In the genomic region with DNA sequence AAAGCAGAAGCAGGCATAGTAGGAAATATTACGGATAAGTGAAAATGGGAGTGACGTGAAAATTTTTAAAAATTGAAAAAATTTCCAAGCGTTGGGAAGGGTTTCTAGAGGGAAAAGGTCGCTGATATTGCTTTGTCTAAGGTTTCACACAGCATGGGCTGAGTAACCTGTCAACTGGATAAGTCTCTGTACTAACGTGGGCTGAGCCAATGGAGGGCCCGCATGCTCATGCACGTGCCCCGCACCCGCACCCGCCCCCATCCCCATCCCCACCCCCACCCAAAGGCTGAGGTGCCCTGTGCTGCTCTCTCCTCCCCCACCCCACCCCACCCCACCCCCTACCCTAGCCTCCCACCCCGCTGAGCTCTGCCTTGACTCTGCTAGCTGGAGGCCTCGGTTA, we compare ENCODE assay signal across 17 mouse cellular contexts.
"Had no signal": no experiment of that assay in that cellular context is flagged by ENCODE, and none has a peak within 500 bp of the region (broad histone marks: within the 10 kb centered on the region; RNA-seq: fewer than 3 reads in every experiment).

No protein-coding gene starts in this region.

- H3K4me1 ChIP-seq: midbrain, embryonic 12.5 days; neural tube, embryonic 13.5 days; neural tube, embryonic 15.5 days; stomach, embryonic 15.5 days had no signal

- ATAC-seq: midbrain, embryonic 16.5 days had no signal

- DNase-seq: lung, adult 18-20 months; midbrain, embryonic 14.5 days; retina, postnatal 1 day; right cerebral cortex, adult 18-20 months; right cerebral cortex, postnatal 25 days; thymus, adult 2 months; thymus, postnatal 25 days; thymus, postnatal 4 days had no signal

- H3K4me3 ChIP-seq: midbrain, embryonic 10.5 days; midbrain, embryonic 12.5 days; myocyte; neural tube, embryonic 13.5 days; neural tube, embryonic 15.5 days; stomach, embryonic 15.5 days had no signal

- H3K4me2 ChIP-seq: lung, embryonic 14.5 days; midbrain, embryonic 12.5 days; neural tube, embryonic 13.5 days; neural tube, embryonic 15.5 days; stomach, embryonic 15.5 days had no signal

- H3K36me3 ChIP-seq: midbrain, embryonic 10.5 days; midbrain, embryonic 12.5 days; neural tube, embryonic 13.5 days; neural tube, embryonic 15.5 days; stomach, embryonic 15.5 days had no signal

- H3K9ac ChIP-seq: lung, embryonic 14.5 days; midbrain, embryonic 12.5 days; neural tube, embryonic 13.5 days; neural tube, embryonic 15.5 days; stomach, embryonic 15.5 days had no signal

- H3K27ac ChIP-seq: midbrain, embryonic 10.5 days; midbrain, embryonic 12.5 days; neural tube, embryonic 13.5 days; neural tube, embryonic 15.5 days; stomach, embryonic 15.5 days; stomach, postnatal 0 days had no signal

- H3K9me3 ChIP-seq: midbrain, embryonic 10.5 days; midbrain, embryonic 12.5 days; neural tube, embryonic 13.5 days; neural tube, embryonic 15.5 days; stomach, embryonic 15.5 days had no signal

- H3K27me3 ChIP-seq: midbrain, embryonic 12.5 days; neural tube, embryonic 13.5 days; neural tube, embryonic 15.5 days; stomach, embryonic 15.5 days had no signal
